Mouse (Mus musculus): ENCODE measurements around the gene Plcb3.
A peak's percentile ranks its signal among the peaks of the same experiment; 100 is the strongest.

Gene Plcb3

DNA sequence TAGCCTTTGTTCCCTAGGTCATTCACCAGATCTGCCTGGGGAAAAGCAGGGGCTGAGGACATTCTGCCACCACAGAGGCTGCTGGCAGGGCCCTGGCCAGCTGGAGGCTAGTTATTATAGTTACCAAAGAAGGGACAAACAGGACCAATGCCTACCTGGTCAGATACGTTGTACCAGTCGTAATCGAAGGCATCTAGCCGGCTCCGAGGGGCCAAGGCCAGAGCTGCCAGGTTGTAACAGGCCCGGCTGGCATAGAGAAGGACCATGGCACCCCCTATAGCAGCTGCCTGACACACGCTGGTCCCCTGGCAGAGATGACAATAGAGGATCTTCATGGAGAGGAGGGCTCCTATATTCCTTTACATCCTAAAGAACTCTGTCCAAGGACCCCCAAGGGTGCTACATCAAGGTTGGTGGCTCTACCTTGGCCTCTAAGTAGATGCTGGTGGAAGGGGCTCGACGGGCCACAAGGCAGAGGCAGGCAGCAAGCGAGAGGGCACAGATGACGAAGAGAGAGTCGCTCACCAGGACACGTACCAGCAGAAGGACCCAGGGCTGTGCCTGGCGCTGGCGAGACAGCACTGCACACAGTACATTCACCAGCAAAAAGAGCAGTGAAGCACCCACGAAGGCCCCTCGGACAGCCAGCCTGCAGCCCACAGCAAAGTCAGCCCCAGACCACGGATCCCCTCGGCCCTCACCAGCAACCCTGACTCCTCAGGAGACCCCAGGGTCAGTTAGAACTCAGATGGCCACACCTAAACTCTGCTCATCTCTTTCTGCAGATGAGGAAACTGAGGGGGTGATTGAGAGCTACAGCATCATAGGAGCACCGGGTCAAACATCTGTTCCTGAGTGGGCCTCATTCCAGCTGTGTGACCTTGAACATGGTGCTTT, 36.9 kb downstream of the Plcb3 start:
- no peak for DNase-seq

DNA sequence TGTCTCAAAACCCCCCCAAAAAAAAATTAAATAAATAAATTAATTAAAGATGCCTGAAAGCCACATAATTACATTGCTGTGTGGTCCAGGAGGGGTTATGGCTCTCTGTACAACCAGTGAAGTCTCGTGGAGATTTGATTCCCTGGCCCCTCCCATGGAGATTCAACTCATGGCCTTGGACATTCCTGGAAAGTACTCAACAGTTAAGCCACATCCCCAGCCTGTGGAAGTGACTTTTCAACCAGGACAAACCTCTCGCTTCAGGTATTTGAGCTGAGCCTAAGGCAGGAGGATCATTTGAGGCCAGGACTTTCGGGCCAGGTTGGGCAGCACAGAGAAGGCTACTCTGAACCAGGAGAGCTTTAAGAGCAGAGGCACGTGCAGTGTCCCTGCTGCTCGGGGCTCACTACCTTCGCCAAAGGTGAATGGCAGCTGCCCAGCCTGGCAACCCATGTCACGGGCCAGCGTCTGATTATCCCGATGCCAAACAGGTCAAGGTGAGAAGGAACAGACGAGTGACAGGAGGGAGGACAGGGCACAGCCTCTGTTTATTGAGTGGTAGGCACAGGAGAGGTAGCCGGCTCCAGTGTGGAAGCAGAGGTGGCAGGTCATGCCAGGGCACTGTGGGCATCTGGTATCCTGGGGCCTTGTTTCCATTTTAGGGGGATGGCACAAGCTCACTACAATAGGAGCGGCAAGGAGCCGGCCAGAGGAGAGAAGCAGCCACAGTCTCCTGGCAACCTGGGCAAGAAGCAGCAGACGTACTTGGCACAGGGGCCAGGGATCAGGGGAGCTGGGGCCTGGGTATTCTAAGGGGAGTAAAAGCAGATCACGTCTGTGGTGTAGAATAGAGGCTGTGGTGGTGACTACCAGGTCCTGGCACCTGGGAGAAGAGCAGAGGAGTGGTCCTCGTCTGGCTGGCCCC, 38.5 kb downstream of the Plcb3 start:
- DNase-seq = no peak

DNA sequence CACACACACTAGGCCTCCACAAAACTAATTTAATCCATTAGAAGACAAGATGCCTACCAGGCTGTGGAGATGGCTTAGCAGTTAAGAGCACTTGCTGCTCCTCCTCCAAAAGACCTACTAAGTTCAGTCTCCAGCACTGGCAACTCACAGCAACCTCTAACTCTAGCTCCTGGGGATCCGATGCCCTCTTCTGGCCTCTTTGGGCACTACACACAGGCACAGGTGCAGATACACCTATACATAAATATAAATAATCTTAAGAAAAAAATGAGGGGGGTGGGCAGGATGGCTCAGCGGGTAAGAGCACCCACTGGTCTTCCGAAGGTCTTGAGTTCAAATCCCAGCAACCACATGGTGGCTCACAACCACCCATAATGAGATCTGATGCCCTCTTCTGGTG, 40.0 kb downstream of the Plcb3 start:
- DNase-seq = no peak

DNA sequence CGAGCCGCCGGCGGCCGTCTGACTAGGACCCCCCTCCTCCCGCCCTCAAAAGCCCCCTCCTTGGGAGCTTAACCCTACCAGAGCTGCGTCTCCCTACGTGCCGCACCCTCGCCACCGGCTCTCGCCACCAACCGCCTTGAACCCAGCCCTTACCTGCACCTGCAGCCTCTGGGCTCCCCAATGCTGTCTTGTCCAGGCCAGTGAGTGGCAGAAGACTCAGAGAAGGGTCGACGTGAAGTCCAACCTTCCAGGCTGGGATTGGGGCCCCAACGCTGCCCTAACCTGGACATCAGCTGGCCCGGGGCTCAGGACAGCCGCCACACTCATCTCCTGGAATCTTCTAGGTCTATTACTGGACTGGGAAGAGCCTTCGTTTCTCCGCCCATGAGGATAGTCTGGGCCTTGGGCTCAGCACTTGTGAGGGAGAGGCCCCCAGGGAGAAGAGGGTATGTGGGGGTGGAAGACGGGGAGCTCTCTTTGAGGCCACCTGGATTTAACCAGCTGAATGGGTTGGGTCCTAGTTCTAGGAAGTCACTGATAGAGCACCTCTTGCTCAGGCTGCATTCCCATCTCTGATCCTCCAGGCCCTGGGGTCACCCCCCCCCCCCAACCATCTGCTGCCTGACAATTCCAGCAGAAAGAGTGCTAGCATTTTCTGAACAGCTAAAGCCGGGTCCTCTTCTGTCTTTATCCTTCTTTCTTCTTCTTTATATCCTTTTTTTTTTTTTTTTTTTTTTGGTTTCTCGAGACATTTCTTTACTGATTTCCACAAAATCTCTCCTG, 41.9 kb downstream of the Plcb3 start, which contains the start of gene Kcnk4:
Kcnk4 (minus strand) TSS at position 321 of the 783 bp plus-strand sequence.
- no peak for DNase-seq

DNA sequence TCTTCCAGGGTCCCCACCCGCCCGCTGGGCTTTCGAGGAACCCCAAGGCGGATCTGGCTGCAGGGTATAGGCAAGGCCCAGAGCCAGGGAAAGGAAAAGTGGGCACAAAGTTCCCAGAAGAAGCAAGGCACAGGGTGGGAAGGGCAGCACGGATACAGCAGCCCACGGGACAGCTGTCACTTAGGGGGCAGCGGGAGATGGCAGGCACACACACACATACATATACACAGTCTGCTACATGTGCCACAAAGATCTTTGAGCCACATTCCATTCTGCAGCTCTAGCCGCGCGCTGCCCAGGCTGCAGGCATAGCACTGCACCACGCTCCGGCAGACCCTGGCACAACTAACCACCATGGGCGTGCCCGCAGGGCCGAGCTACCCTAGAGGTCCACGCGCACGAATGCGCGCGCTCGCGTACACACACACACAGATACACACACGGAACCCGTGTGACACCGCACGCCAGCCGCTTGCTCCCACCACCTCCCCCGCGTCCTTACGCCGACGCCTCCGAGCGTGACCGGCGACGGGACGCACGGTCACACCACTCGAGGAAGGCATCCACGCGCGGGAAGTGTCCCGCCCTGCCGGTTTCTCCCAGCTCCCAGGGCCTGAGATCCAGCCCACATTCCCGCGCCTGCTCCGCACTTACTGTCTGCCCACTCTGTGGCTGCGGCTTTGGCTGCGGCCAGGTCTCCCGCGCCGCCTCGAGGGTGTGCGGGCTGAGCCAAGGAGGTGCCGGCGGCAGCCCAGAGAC, 42.7 kb downstream of the Plcb3 start:
- no peak for DNase-seq

DNA sequence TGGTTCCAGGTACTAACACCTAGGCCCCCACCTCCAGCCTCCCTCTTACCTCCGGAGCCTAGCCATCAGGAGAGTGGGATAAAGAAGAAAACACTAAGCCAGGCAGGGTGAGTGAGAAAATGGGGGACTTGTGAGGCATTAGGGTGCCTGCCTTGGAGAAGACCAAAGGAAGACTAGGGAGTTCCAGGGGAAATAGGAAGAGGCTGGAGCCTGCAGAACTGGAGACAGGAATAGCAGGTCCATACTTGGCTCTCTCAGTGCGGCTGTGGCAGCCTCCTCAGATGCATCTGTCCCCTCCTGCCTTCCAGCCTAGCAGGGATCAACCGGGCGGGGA, 43.2 kb downstream of the Plcb3 start:
- no peak for DNase-seq

DNA sequence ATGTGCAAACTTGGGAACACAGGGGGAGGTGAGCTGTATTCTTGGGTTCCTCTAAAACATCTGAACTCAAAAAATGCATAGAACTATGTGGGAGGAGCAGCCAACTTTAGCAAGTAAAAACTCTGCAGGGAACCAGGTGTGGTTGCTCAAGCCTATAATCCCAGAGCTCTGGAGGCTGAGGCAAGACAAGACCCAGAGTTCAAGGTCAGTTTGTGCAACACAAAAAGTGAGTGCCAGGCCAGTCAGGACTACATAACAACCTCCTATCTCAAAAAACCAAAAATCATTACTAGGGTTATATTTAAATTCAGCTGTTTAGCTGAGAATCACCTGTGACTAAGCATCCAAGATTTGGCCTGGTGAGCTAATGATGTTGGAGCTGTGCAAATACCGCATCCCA, 44.3 kb downstream of the Plcb3 start:
- DNase-seq = no peak

DNA sequence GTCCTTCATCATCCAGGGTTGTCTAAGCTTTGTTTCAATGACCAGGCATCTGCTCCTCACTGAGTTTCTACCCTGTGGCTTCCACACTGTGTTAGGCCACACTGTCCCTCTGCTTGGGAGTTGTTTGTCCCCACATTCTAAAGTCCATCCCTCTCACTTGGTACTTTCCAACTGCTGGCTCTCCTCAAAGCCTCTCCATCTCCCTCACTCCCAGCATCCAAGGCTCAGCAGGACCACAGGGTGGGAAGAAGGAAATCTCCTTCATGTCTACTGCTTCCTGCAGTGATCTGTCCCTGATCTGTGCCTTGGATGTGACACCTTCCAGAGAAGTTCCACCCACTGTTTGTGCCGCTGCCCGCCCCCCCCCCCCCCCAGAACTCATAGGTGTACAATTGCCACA, 45.3 kb downstream of the Plcb3 start:
- DNase-seq = no peak

DNA sequence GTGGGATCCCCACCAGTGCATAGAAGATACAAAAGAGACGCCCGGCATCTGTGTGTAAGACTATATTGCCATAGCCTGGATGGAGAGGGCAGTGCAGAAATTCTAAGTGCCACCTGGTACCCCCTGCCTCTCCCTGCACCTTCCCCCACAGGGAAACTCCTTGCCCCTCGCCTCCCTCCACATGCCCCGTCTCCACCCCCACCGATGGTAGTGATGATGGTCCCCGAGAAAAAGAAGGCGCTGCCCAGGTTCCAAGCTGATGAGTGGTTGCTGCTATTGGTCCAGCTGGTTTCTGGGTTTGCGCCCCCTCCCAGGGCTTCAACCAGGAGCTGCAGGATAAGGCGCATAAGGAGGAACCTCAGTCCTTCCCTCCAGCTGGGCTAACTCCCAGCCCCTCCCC, 48.2 kb downstream of the Plcb3 start:
- DNase-seq = no peak

DNA sequence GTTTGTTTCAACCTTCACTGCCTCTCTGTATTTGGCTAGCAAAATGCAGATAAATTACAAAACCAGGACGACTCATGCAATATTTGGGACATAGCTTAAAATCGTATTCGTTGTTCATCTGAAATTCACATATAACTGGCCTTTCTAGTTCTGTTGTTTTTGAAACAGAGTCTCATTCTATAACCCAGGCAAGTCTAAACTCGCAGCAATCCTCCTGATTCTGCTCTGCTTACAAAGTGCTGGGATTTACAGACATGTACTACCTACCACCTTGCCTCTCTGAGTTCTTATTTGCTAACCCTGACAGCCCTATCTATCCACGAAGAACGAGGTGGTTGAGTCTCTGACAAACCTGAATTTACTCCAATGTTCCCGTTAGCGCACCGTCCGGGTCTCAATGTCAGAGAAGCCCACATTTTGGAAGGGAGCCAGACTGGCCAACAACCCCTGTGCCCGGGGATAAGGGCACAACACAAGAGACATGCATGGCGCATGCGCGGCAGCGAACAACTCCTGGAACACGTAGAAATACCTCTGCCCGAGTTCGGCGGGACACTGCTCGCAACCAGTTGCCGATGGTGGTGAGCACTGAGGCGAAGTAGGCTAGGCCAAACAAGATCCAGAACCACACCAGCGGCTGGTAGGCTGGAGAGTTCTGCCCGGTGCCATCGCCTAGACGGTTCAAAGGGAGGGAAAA, 49.6 kb downstream of the Plcb3 start:
- DNase-seq = no peak

DNA sequence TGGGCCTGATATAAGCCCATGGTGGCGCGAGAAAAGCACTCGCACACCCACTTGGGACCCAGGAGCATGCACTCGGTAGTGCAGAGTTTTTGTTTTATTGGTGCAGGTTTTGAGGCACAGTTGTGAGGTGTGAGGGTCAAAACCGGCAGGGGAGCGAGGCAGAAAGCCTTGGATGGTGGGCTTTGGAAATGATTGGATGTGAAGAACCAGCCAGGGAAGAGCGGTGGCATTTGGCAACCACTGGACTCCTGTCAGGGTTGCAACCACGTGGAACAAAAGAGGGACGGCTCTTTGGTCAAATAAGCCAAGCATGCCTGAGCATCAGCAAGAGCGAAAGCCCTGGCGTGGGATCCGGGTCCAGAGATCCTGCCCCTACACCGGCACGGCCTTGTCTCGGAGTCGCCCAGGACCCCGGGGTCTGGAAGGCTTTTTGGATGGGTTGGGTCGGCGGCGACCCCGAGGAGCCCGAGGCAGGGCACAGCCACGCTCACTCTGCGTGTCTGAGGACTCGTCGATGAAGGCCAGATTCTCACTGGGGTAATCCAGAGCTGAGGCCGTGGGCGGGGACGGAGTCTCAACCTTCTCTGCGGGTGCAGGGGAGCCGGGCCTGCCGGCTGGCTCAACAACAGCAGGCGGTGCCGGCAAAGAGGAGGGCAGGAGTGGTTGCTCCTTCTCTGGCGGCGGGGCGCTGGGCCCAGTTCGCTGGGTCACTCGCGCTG, 50.5 kb downstream of the Plcb3 start:
- no peak for DNase-seq

DNA sequence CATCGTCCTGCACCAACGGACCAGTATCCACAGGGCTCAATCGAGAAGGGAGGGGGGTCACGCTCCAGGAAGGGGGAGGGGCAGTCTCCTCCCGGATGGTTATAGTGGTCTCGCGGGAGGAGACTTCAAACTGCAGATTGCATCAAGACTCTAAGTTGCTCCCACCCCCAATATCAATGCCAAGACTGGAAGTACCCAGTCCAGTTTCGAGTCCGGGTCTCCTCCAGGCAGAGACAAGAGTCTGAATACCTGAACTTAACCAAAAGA, 51.0 kb downstream of the Plcb3 start, which contains the start of gene Catsperz:
Catsperz (minus strand) TSS at position 74 of the 267 bp plus-strand sequence.
- DNase-seq = no peak

DNA sequence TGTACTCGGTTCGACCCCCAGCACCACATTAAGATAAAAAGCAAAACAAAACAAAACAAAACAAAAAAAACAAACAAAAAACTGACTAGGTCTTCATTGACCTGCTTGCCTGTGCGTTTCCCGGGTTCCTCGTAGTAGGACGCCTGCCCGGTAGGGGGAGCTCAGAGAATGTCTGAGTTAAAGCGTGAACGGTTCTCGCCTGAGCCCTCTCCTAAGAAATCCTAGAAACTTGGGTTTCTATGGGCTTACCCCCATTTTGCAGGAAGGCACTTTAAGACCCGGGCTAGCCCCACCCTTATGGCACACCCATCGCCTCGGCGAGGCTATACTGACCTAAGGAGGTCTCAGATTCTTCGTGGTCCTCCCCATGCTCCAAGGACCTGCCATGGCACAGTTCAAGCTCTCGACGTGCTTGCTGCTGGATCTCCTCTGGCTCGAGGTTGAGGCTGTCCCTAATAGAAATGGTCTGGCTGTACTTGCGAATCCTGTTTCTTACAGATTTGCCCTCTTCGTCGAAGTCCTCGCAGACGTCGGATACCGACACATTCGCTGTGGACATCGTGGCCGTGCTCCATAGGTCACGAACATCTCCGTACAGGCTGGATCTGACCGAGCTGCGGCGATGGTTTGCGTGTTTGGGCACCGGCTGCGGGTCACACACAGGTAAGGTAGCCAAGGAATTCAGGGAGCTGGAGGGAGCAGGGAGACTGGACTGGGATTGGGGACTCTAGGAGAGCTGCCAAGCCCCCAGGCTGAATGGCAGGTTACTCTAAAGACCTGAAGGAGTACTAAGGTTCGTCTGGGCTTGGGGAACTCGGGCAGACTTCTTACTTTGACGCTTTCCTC, 51.6 kb downstream of the Plcb3 start:
- peak; percentile 74 for DNase-seq

DNA sequence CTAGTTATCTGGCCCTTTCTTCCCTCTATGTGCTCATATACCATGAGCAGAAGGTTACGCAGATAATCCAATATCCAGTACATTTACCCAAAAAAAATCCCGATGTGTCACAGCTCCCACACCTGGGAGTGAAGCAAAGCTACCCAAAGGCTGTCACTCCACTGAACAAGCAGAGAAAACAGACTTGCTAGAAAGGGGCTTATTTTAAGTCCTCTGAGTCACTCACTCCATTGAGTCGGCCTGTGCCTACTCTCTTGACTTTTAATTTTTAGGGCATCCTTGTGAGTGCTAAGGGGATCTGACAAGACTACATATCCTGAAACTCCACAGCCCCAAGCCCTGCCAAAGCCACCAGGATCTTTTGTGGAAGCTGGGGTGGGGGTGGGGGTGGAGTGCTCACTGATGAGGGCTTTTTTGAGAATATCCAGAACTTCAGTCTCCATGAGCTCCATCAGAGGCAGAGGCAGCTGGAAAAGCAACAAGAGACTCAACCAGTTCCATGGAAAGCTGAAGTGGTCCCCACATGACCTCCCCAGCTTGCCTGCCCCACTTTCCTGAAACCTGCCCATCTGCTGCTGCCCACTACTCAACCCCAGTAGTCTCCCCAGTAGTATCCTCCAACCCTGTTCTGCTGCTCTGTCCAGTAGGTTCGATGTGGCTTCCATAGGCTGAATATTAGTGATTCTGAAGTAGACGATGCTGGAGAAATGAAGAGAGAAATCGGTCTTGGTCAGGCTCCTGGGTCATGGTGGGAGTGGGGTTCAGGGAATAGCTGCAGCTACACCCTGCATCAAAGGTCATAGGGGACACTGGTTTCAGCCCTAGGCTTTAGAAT, 53.2 kb downstream of the Plcb3 start:
- no peak for DNase-seq

DNA sequence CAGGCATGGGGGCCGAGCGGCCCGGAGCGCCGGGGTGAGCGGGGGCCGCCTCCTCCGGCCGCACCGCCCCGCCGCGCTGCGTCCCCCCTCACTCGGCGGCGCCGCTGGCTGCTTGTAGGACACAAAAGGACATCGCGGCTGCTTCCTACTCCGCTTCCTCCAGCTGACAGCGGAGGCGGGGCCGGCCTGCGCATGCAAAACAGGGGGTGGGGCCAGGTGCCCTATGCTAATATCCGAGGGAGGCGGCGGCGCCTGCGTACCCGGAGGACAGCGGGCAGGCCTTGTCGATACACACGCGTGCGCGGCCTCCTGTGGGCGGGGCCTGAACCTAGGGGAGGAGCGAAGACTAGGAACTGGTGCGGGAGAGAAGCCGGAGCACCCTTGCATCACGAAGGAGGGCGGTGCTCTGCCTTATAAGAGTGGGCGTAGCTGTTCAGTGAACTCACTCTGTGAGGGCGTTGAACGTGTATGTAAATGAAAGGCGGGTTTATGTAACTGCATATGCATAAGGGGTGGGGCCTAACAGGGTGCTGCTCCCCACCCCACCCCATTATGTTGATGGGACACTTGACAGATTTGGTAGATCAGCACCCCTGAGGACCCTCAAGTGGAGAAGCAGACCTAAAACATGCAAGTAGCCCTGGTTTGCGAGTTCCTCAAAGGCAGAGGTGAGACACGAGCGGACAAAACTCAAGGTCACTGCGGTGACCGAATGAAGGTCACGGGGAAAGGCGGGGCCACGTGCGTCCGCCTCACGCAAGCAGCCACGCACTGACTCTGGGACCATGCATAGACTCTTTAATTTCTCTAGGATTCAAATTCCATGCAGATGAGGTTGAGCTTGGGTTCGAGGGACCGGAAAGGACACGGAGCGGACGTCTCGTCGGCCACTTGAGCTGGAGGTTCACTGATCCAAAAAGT, 54.4 kb downstream of the Plcb3 start, which contains the start of gene Esrra:
Esrra (minus strand) TSS at position 167 of the 921 bp plus-strand sequence.
- DNase-seq = peak; percentile 100

DNA sequence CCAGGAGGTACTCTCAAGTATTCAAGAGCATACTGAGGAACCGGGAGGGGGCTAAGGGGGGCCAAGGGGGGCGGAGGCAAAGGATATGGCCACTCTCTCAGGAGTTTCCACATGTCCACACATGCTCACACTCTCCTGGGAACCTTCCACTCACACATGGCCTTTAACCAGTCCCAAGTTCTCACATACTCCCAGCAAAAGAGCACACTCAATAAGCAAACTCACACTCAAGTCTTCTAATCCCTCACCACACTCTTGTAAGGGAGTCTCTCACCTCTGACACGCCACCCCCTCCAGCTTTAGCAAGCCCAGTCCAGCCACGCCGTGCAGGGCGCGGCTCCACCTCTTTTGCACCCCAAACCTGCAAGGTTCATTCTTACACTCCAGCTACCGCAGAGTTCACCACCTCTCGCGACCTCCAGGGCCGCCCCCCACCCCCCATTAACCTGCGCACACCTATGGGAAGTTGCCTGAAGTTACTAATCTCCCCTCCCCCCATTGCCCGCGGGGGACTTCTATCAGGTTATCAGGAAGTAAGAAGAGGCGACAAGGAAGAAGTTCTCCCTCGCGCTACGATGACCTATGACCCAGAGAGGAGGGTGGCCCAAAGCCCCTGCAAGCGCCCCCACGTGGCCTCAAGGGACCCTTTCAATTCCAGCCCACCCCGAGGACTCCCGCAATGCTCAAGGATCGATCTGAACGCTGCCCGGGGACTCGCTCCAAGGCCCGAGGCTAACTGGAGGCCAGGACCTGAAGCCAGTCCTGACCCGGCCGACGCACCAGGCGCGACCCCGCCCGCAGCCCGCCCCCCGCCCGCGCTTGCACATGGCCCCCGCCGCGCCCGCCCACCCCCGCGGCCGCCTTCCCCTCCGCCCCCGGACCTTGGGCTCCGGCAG, 55.3 kb downstream of the Plcb3 start:
- peak; percentile 68 for DNase-seq

All from layer of hippocampus, adult 9-11 months (tissue).